Mouse (Mus musculus) heart, adult 2 months (tissue): Measurements from ENCODE around the gene Cttnbp2nl.

Experiments
- CTCF ChIP-seq: fragments of 200-600 bp; IDR thresholded peaks from 2 replicates; pipeline ENCODE4 v1.8.1; 2022; ENCODE audit warnings: antibody characterized with exemption, mild to moderate bottlenecking, moderate library complexity
- POLR2A ChIP-seq: fragments of 200-500 bp; IDR thresholded peaks from 2 replicates; pipeline ENCODE4 v1.6.1; 2011; ENCODE audit warnings: mild to moderate bottlenecking, low read depth, low read length, control low read depth; ENCODE audit not compliant: insufficient read depth

DNA sequence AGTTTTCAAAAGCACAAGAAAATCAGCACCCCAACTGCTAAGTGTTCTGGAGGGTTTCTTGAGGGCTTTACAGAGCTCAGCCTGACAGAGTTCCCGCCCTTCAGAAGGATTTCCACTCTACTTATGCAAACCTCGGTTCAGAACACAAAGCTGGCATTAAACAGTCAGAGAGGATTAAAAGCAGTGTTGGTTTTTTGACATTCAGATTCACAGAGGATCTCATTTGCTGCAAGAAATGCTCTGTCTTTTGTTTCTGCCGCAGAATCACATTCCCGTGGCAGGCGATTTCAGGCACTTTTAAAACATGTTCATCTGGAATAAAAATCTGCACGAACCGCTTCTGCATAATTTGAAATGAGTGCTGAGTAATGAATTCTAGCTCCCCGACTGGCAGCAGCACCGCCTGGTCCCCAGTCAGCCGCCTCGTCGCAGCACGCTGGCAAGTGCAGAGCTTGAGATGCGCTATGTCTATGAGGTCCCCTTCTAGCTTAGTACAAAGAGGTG, 48.9 kb downstream of the Cttnbp2nl start:
- no peak for TF ChIP-seq POLR2A
- TF ChIP-seq CTCF = no peak
